Mouse (Mus musculus) cerebellum, adult 2 months (tissue): ENCODE results near the gene Tmem254b.
"Not testable (repeated sequence)": the region's sequence is repeated elsewhere in the genome, so short reads cannot be mapped to it uniquely, and the experiment has no call there.

ENCODE experiments used
- CTCF ChIP-seq: fragments of 200-500 bp; IDR thresholded peaks from 2 replicates; pipeline ENCODE4 v1.5.1; 2011; ENCODE audit warnings: low read depth, mild to moderate bottlenecking, control low read depth, low read length, moderate library complexity, borderline replicate concordance; ENCODE audit not compliant: insufficient read depth
- POLR2A ChIP-seq: fragments of 200-500 bp; IDR thresholded peaks from 2 replicates; pipeline ENCODE4 v1.6.1; 2011; ENCODE audit warnings: low read length, control low read depth, borderline replicate concordance; ENCODE audit not compliant: insufficient read depth

DNA sequence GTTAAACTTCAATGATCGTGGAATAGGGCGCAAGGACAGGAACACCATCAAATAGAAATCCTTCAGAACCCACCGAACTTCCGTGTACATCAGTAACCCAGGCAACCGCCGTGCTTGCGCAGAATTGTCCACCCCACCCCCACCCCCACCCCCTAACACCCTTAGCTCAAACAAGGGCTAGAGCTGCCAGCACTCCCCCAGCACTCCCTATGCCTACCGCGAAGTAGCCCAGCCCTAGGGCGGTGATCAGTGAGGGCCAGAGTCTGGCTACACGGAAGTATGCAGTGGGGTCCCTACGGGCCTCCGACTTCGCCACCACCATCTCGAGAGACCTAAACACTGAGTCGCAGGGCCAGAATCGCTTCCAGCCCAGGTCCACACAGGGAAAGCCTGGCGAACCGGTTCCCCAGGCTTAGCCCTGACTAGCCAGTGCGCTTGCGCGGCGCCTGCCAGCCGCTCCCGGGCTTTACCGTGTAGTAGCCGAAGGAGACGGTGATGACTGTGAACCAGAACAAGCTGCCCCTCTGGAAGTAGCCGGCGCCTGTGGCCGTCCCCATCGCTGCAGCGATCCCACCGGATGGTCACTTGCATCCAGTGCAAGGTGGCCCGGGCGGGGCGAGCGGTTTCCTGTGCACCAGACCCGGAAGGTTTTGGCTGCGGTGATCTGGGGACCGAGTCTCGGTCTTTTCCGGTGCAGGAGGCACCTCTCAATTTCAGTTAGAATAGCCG lies 480 bp downstream of the Tmem254b start:
- not testable (repeated sequence) for TF ChIP-seq POLR2A, CTCF
